Mouse (Mus musculus): ENCODE measurements around the gene Stxbp5. TPM values are rescaled to one million over a fixed set of nuclear protein-coding genes. Genes with fewer than 3 reads are reported as not detected.

The Stxbp5 gene
- polyA plus RNA-seq, 1 experiment from 2014 or later, result 11.5 TPM

DNA sequence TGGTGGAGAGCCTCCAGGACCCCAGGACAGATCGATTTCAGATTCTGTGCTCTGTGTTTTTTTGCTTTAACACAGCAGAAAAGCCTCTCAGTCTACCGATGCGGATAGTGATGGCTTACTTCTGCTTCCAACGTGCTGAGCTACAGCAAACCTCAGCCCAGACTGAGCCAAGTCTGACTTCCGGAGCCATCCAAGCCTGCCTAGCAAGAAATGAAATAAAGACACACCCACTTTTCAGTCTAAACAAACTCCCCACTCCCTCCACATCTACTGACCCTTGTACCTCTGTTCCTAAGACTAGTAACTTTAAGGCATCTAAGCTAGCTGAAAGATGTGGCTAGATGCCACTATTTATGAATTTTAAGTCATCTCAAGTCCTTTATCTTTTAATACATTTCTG is 182.8 kb downstream of the Stxbp5 start:
- Histone ChIP-seq H3K4me1 (ENCODE audit: control insufficient read depth, insufficient read depth, low read length) (peaks cover 6% of the 10 kb centered on the region), H3K9me3 (ENCODE audit: control insufficient read depth, low read depth, low read length) (no peaks in the 10 kb centered on the region), H3K27ac (ENCODE audit: low read length) (peak overlapping the region; percentile 71; the same call in 1 of the 2 replicates), H3K4me2 (replicated peaks; ENCODE audit: low read depth, low read length) (no peak overlapping the region), H3K36me3 (ENCODE audit: control insufficient read depth, insufficient read depth, low read length) (no peaks in the 10 kb centered on the region), H3K27me3 (ENCODE audit: control insufficient read depth, insufficient read depth, low read length) (no peaks in the 10 kb centered on the region), H3K9ac (replicated peaks; ENCODE audit: low read depth, low read length) (no peak overlapping the region), H3K4me3 (ENCODE audit: low read depth, low read length) (no peak overlapping the region)
- WGBS, result 39% methylated on average over 5 of the region's 5 CpGs
- peak; percentile 74 for ATAC-seq (ENCODE audit: insufficient number of reproducible peaks, insufficient read depth, low FRiP score, low read depth)

Other genes starting within 250 kb of the Stxbp5 start
- 16.0 and 18.3 TPM in 2 replicates for gene Samd5, start 225.9 kb downstream of the Stxbp5 start, polyA plus RNA-seq (2014; fragmentation: Nextera tagmentation; extraction: Ambion mirVana)

Measured in stomach, embryonic 14.5 days (tissue).